Mouse (Mus musculus) ES-E14 (cell line): Measurements from ENCODE around the gene Kazald1. TPM values are rescaled to one million over a fixed set of nuclear protein-coding genes. Genes with fewer than 3 reads are reported as not detected.

Experiments
- DNase-seq: peaks from one replicate; pipeline ENCODE4 v3.0.0-alpha.2; 2013; ENCODE audit warnings: low read depth, low spot score
- H3K27ac ChIP-seq: 2 replicates; pipeline ENCODE4 v1.5.1; 2012; ENCODE audit warnings: low read depth, mild to moderate bottlenecking, low read length, moderate library complexity, mixed read lengths; ENCODE audit not compliant: poor library complexity, insufficient read depth, severe bottlenecking
- H3K36me3 ChIP-seq: 2 replicates; pipeline ENCODE4 v1.6.1; 2012; ENCODE audit warnings: mild to moderate bottlenecking, low read length, moderate library complexity, mixed read lengths; ENCODE audit not compliant: control insufficient read depth, poor library complexity, insufficient read depth, severe bottlenecking
- H3K4me1 ChIP-seq, 2 experiments: fragments of 150-350 bp in 1 of 2; sonication (generic) in 1 of 2; 2 replicates each; pipeline ENCODE4 v1.6.1; 2012; ENCODE audit warnings: low read length in 2 of 2, mild to moderate bottlenecking in 1 of 2, mixed read lengths in 1 of 2; ENCODE audit not compliant: control insufficient read depth in 2 of 2, insufficient read depth in 2 of 2, poor library complexity in 1 of 2
- H3K4me3 ChIP-seq, 2 experiments: fragments of 150-350 bp in 1 of 2; sonication (generic) in 1 of 2; 2 replicates each; pipeline ENCODE4 v1.5.1; 2012; ENCODE audit warnings: low read length in 2 of 2, low read depth in 1 of 2, mild to moderate bottlenecking in 1 of 2, mixed read lengths in 1 of 2; ENCODE audit not compliant: insufficient read depth in 1 of 2, poor library complexity in 1 of 2, severe bottlenecking in 1 of 2
- H3K9ac ChIP-seq: 2 replicates; pipeline ENCODE4 v1.6.1; 2012; ENCODE audit warnings: low read depth, mild to moderate bottlenecking, low read length, mixed read lengths; ENCODE audit not compliant: poor library complexity, insufficient read depth, severe bottlenecking
- H3K9me3 ChIP-seq: fragments of 150-350 bp; sonication (generic); 2 replicates; pipeline ENCODE4 v1.6.1; 2012; ENCODE audit warnings: low read depth, mild to moderate bottlenecking, low read length; ENCODE audit not compliant: control insufficient read depth, insufficient read depth
- CHD2 ChIP-seq: IDR thresholded peaks from 2 replicates; pipeline ENCODE4 v1.6.1; 2014; ENCODE audit warnings: mild to moderate bottlenecking, low read depth, low read length, inconsistent platforms
- HCFC1 ChIP-seq: IDR thresholded peaks from 2 replicates; pipeline ENCODE4 v1.6.1; 2012; ENCODE audit warnings: low read length, inconsistent platforms, borderline replicate concordance; ENCODE audit not compliant: insufficient read depth
- MAFK ChIP-seq: IDR thresholded peaks from 2 replicates; pipeline ENCODE4 v1.6.1; 2014; ENCODE audit warnings: mild to moderate bottlenecking, low read depth, low read length, inconsistent platforms; ENCODE audit not compliant: insufficient read depth
- ZC3H11A ChIP-seq: IDR thresholded peaks from 2 replicates; pipeline ENCODE4 v1.6.1; 2012; ENCODE audit warnings: low read depth, mild to moderate bottlenecking, inconsistent platforms, low read length, borderline replicate concordance
- ZNF384 ChIP-seq: IDR thresholded peaks from 2 replicates; pipeline ENCODE4 v1.6.1; 2012; ENCODE audit warnings: low read depth, low read length, inconsistent platforms
- in situ Hi-C, 2 experiments: fragments of 600-800 bp; cut with MboI; formaldehyde crosslinking; loops; one replicate each; pipeline ENCODE4 v1.15.1; 2025; ENCODE audit warnings: low sequenced_read_pairs in 2 of 2, inconsistent platforms in 1 of 2; ENCODE audit not compliant: unreplicated experiment in 2 of 2
- total RNA-seq: library from RNA; depleted of rRNA; stranded (reverse); fragments of 300-350 nt; gene quantifications from 2 replicates; pipeline ENCODE4 v1.2.3, GENCODE M21; 2012

Gene Kazald1
- total RNA-seq, 1 experiment = 1.2 TPM

- H3K36me3 ChIP-seq = no peaks in the 10 kb centered on the region
- TF ChIP-seq HCFC1 (no peak), CHD2 (no peak), ZNF384 (no peak), ZC3H11A (no peak), MAFK (no peak)
- DNase-seq = no peak
- peaks cover 0 to 4% of the 10 kb centered on the region in 2 experiments; a peak in 1 of 4 replicates for H3K4me1 ChIP-seq
- 0 out of 2 replicates have a peak overlapping the region, but pooled peaks have one; percentile 23 for H3K9ac ChIP-seq
- no peak overlapping the region for H3K27ac ChIP-seq
- in situ Hi-C loops = no loop called here
- H3K9me3 ChIP-seq = no peaks in the 10 kb centered on the region
- peak overlapping the region; percentile 16 to 63; a peak in 3 of 4 replicates for H3K4me3 ChIP-seq
Measured at GRCm38 (mm10) chr19:45065226-45065625, 9.8 kb upstream of the Kazald1 start.

- TF ChIP-seq MAFK (no peak), HCFC1 (no peak), ZC3H11A (no peak), CHD2 (no peak), ZNF384 (no peak)
- Histone ChIP-seq H3K4me3 (peak overlapping the region in 1 of 2 experiments; percentile 27; a peak in 1 of 4 replicates), H3K9me3 (no peaks in the 10 kb centered on the region)
Measured at GRCm38 (mm10) chr19:45067170-45067569, 7.9 kb upstream of the Kazald1 start.

GRCm38 (mm10) chr19:45067758-45068510, 7.1 kb upstream of the Kazald1 start:
- Histone ChIP-seq H3K9me3 (no peaks in the 10 kb centered on the region), H3K9ac (no peak overlapping the region), H3K27ac (no peak overlapping the region), H3K4me1 (peaks cover 0 to 4% of the 10 kb centered on the region in 2 experiments; a peak in 1 of 4 replicates), H3K36me3 (no peaks in the 10 kb centered on the region), H3K4me3 (no peak overlapping the region)
- DNase-seq = no peak
- TF ChIP-seq ZC3H11A = no peak
- TF ChIP-seq HCFC1 = no peak
- TF ChIP-seq MAFK = no peak
- no peak for TF ChIP-seq ZNF384
- no peak for TF ChIP-seq CHD2
- in situ Hi-C loops = no loop called here

More at GRCm38 (mm10) chr19:45067170-45067569, 7.9 kb upstream of the Kazald1 start:
- H3K36me3 ChIP-seq = no peaks in the 10 kb centered on the region
- in situ Hi-C loops = no loop called here
- no peak for DNase-seq
- H3K27ac ChIP-seq = no peak overlapping the region
- 0 out of 2 replicates have a peak overlapping the region, but pooled peaks have one; percentile 35 for H3K9ac ChIP-seq
- peaks cover 0 to 4% of the 10 kb centered on the region in 2 experiments; a peak in 1 of 4 replicates for H3K4me1 ChIP-seq

GRCm38 (mm10) chr19:45073871-45074542, 1.0 kb upstream of the Kazald1 start:
- peaks cover 0 to 2% of the 10 kb centered on the region in 2 experiments; a peak in 1 of 4 replicates for H3K4me1 ChIP-seq
- in situ Hi-C loops = no loop called here
- peak overlapping the region; percentile 63 to 78 for H3K4me3 ChIP-seq
- H3K27ac ChIP-seq = no peak overlapping the region
- H3K9me3 ChIP-seq = no peaks in the 10 kb centered on the region
- peak overlapping the region; percentile 91 for H3K9ac ChIP-seq
- DNase-seq = peak; percentile 74
- no peaks in the 10 kb centered on the region for H3K36me3 ChIP-seq
- TF ChIP-seq MAFK (0 out of 2 replicates have a peak, but pooled peaks have one; percentile 39), HCFC1 (no peak)
